Mouse (Mus musculus) liver, embryonic 14.5 days (tissue): Measurements from ENCODE around the gene Tulp2. TPM values are rescaled to one million over a fixed set of nuclear protein-coding genes. Genes with fewer than 3 reads are reported as not detected.
"Not testable (repeated sequence)": the region's sequence is repeated elsewhere in the genome, so short reads cannot be mapped to it uniquely, and the experiment has no call there.

Experiments used
- ATAC-seq: fragments of 200-750 bp; cut with Nextera tagmentation; 2 replicates; pipeline ENCODE4 v1.8.0; 2017; ENCODE audit warnings: moderate number of reproducible peaks, mild to moderate bottlenecking, moderate library complexity; ENCODE audit not compliant: insufficient read depth
- DNase-seq, 3 experiments: peaks; one replicate each; pipeline ENCODE4 v3.0.0-alpha.2; 2012 to 2013; ENCODE audit warnings: low read depth in 3 of 3, low spot score in 3 of 3
- H3K27ac ChIP-seq: fragments of 300-500 bp; sonication (generic); 2 replicates; pipeline ENCODE4 v1.5.1; 2014; ENCODE audit warnings: moderate library complexity, mild to moderate bottlenecking, control low read depth, inconsistent platforms
- H3K27me3 ChIP-seq: fragments of 300-500 bp; sonication (generic); 2 replicates; pipeline ENCODE4 v1.6.1; 2014; ENCODE audit warnings: mild to moderate bottlenecking, low read length, moderate library complexity; ENCODE audit not compliant: control insufficient read depth, insufficient read depth
- H3K36me3 ChIP-seq: fragments of 300-500 bp; sonication (generic); replicated peaks from 2 replicates; pipeline ENCODE4 v1.6.1; 2014; ENCODE audit warnings: low read depth; ENCODE audit not compliant: control insufficient read depth, insufficient read depth
- H3K4me1 ChIP-seq, 2 experiments: fragments of 200-500 bp in 1 of 2; fragments of 300-500 bp in 1 of 2; sonication (generic) in 1 of 2; replicated peaks; 2 replicates each; pipeline ENCODE4 v1.6.1; 2012 to 2014; ENCODE audit warnings: antibody characterized with exemption in 1 of 2, inconsistent platforms in 1 of 2, low read length in 1 of 2; ENCODE audit not compliant: control insufficient read depth in 2 of 2, insufficient read depth in 2 of 2
- H3K4me2 ChIP-seq: fragments of 300-500 bp; sonication (generic); 2 replicates; pipeline ENCODE4 v1.6.1; 2014; ENCODE audit warnings: low read depth, mild to moderate bottlenecking, control low read depth, moderate library complexity
- H3K4me3 ChIP-seq, 2 experiments: fragments of 200-500 bp in 1 of 2; fragments of 300-500 bp in 1 of 2; sonication (generic) in 1 of 2; 2 replicates each; pipeline ENCODE4 v1.5.1; 2012 to 2014; ENCODE audit warnings: low read depth in 2 of 2, low read length in 2 of 2, mild to moderate bottlenecking in 2 of 2, control low read depth in 1 of 2, inconsistent platforms in 1 of 2, moderate library complexity in 1 of 2; ENCODE audit not compliant: insufficient read depth in 1 of 2
- H3K9ac ChIP-seq: fragments of 300-500 bp; sonication (generic); replicated peaks from 2 replicates; pipeline ENCODE4 v1.6.1; 2014; ENCODE audit warnings: mild to moderate bottlenecking, control low read depth, moderate library complexity
- H3K9me3 ChIP-seq: fragments of 300-500 bp; sonication (generic); 2 replicates; pipeline ENCODE4 v1.6.1; 2016; ENCODE audit warnings: low read length, mixed read lengths; ENCODE audit not compliant: control insufficient read depth
- CTCF ChIP-seq: IDR thresholded peaks from 2 replicates; pipeline ENCODE4 v1.5.1; 2016; ENCODE audit warnings: antibody characterized with exemption, low read depth, control low read depth
- EP300 ChIP-seq: IDR thresholded peaks from 2 replicates; pipeline ENCODE4 v1.6.1; 2016; ENCODE audit warnings: antibody characterized with exemption, low read depth
- WGBS: fragments of 180-500 bp; shearing (Covaris S2); extraction: QIAGEN DNeasy Blood & Tissue Kit; methylation state at CpG from one replicate; pipeline ENCODE4 v1.1.7; 2014; ENCODE audit not compliant: insufficient replicate concordance; 5-methylcytosine and 5-hydroxymethylcytosine counted together
- polyA plus RNA-seq, 2 experiments: library from polyadenylated mRNA; depleted of rRNA in 1 of 2; stranded (reverse) in 1 of 2; unstranded in 1 of 2; fragments of >200 nt; fragmentation: Nextera tagmentation in 1 of 2; extraction: Ambion mirVana in 1 of 2; gene quantifications; 2 replicates each; pipeline versions ENCODE4 v1.2.1 to v1.2.3; 2012 to 2014

Tulp2 gene
- polyA plus RNA-seq, 2 experiments = 0.13 to 0.47 TPM

DNA sequence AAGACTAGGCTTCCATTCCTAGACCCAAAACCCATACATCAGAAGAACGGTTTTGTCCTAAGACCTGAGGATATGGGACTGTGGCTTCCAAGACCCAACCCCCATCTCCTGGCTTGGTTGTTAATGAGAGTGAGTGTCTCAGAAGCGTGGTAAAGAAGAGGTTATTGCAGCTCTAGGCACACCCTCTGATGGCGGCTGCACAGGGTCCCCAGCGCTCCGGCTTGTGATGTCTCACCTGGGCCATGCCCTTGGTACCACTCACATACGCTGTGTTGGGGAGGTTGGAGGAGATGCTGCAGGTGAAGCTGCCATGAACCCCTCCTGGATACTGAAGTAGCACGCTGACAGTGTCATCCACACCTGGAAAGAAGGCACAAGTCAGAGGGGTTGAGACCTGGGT is 2.9 kb upstream of the Tulp2 start:
- ATAC-seq = no peak
- H3K27me3 ChIP-seq = no peaks in the 10 kb centered on the region
- no peaks in the 10 kb centered on the region for H3K9me3 ChIP-seq
- no peaks in the 10 kb centered on the region for H3K36me3 ChIP-seq
- H3K27ac ChIP-seq = no peak overlapping the region
- no peak overlapping the region for H3K4me2 ChIP-seq
- DNase-seq = no peak
- WGBS = 87% methylated on average over 7 of the region's 7 CpGs
- H3K4me3 ChIP-seq = no peak overlapping the region
- peaks cover 10 to 22% of the 10 kb centered on the region in 2 experiments for H3K4me1 ChIP-seq
- TF ChIP-seq EP300 (no peak), CTCF (no peak)
- no peak overlapping the region for H3K9ac ChIP-seq

- H3K36me3 ChIP-seq, ATAC-seq, H3K9ac ChIP-seq, H3K27me3 ChIP-seq, H3K9me3 ChIP-seq, H3K4me2 ChIP-seq, DNase-seq, H3K27ac ChIP-seq, H3K4me3 ChIP-seq: not testable (repeated sequence)
- peaks cover 7 to 17% of the 10 kb centered on the region in 2 experiments for H3K4me1 ChIP-seq
- WGBS = 66% methylated on average over 3 of the region's 4 CpGs
These were observed 1.4 kb upstream of the Tulp2 start for GRCm38 (mm10) chr7:45480310-45480709.

DNA sequence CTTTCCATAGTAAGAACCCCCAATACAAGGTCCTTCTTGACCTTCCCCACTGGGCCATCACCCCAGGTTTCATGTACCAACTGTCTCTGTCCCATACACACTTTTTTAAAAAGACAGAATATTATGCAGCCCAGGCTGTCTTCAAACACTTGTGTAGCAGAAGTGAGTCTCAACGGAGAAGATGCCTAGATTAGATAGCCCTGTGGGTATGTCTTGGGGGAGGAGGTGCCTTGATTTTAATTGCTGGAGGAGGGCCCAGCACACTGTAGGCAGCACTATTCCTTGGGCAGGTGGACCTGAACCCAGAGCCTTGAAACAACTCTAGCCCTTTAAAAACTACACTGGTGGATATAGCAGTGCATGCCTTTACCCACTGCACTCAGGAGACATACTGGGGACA is 489 bp downstream of the Tulp2 start:
- TF ChIP-seq EP300 (no peak), CTCF (no peak)
- Histone ChIP-seq H3K27me3 (no peaks in the 10 kb centered on the region), H3K36me3 (no peaks in the 10 kb centered on the region), H3K27ac (no peak overlapping the region), H3K4me1 (peaks cover 10 to 20% of the 10 kb centered on the region in 2 experiments; a peak in 3 of 4 replicates), H3K4me3 (no peak overlapping the region), H3K9me3 (no peaks in the 10 kb centered on the region), H3K9ac (no peak overlapping the region), H3K4me2 (no peak overlapping the region)
- DNase-seq = no peak
- WGBS = 9% methylated on average over 1 of the region's 1 CpGs
- no peak for ATAC-seq

DNA sequence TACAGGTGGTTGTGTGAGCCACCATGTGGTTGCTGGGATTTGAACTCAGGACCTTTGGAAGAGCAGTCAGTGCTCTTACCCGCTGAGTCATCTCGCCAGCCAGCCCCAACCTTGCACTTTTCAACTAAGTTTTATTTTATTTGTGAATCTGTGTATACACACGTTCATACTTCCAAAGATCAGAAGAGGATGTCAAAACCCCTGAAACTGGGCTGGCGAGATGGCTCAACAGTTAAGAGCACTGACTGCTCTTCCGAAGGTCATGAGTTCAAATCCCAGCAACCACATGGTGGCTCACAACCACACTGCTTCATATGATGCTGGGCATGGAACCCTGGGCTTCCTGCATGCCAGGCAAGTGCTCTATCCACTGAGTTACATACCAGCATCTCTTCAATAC is 3.3 kb downstream of the Tulp2 start:
- 79% methylated on average over 5 of the region's 5 CpGs for WGBS
- H3K4me2 ChIP-seq, H3K27ac ChIP-seq, ATAC-seq, H3K4me3 ChIP-seq, H3K9me3 ChIP-seq, H3K27me3 ChIP-seq, H3K36me3 ChIP-seq, DNase-seq, H3K9ac ChIP-seq: not testable (repeated sequence)
- H3K4me1 ChIP-seq = peaks cover 22 to 35% of the 10 kb centered on the region in 2 experiments

DNA sequence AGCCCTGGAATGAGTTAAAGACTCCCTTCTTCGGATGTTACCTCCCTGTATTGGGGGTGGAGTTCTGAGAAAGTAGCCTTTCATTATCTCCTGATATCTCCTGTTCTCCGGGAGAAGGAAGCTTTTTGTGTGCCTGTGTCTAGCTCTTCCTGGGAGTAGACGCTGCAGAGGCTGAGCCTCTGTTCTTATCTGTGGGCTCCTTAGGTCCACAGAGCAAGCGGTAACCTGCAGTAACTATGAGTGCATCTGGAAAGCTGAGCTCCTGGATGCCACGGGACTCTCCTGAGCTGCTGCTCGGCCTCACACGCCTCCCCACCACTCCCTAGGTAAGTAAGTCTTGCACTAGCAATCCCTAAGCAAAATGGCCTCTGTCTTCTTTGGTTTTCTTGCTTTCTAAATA is 4.5 kb downstream of the Tulp2 start:
- 16% methylated on average over 7 of the region's 7 CpGs for WGBS
- ATAC-seq (peak; percentile 56), DNase-seq (peak in 1 of 3 experiments; percentile 51)
- Histone ChIP-seq H3K27ac (no peak overlapping the region), H3K4me2 (peak overlapping the region; percentile 28; the same call in 1 of the 2 replicates), H3K36me3 (no peaks in the 10 kb centered on the region), H3K27me3 (no peaks in the 10 kb centered on the region), H3K9ac (0 out of 2 replicates have a peak overlapping the region, but pooled peaks have one; percentile 9), H3K4me1 (peaks cover 24 to 45% of the 10 kb centered on the region in 2 experiments), H3K9me3 (no peaks in the 10 kb centered on the region), H3K4me3 (no peak overlapping the region)
- TF ChIP-seq EP300 (0 out of 2 replicates have a peak, but pooled peaks have one; percentile 9), CTCF (no peak)
